Mouse (Mus musculus) cerebellum, postnatal 14 days (tissue): Measurements from ENCODE around the gene Mrpl52.

Experiments used
- DNase-seq, 2 experiments: peaks; one replicate each; pipeline ENCODE4 v3.0.0; 2021; ENCODE audit warnings: mixed read lengths in 2 of 2

Gene Mrpl52

GRCm38 (mm10) chr14:54426689-54427398, at the start of gene Mrpl52:
Mrpl52 (plus strand) TSS chr14:54426909.
- DNase-seq: peak; percentile 93 to 94

- no peak for DNase-seq
Observed at GRCm38 (mm10) chr14:54377166-54377565, 49.5 kb upstream of the Mrpl52 start.

GRCm38 (mm10) chr14:54379571-54379970, 47.1 kb upstream of the Mrpl52 start:
- no peak for DNase-seq

GRCm38 (mm10) chr14:54380616-54381015, 46.1 kb upstream of the Mrpl52 start:
- no peak for DNase-seq

GRCm38 (mm10) chr14:54381816-54382215, 44.9 kb upstream of the Mrpl52 start:
- no peak for DNase-seq

GRCm38 (mm10) chr14:54382641-54383040, 44.1 kb upstream of the Mrpl52 start:
- DNase-seq: no peak

GRCm38 (mm10) chr14:54383355-54383771, 43.3 kb upstream of the Mrpl52 start:
- DNase-seq: no peak

- DNase-seq: no peak
Observed at GRCm38 (mm10) chr14:54384396-54384795, 42.3 kb upstream of the Mrpl52 start.

- DNase-seq: no peak
Observed at GRCm38 (mm10) chr14:54385968-54386618, 40.6 kb upstream of the Mrpl52 start.

- DNase-seq: no peak
Observed at GRCm38 (mm10) chr14:54387546-54387945, 39.2 kb upstream of the Mrpl52 start.

GRCm38 (mm10) chr14:54390843-54391242, 35.9 kb upstream of the Mrpl52 start:
- no peak for DNase-seq

GRCm38 (mm10) chr14:54393794-54394193, 32.9 kb upstream of the Mrpl52 start:
- no peak for DNase-seq

GRCm38 (mm10) chr14:54394309-54394708, 32.4 kb upstream of the Mrpl52 start:
- no peak for DNase-seq

GRCm38 (mm10) chr14:54396685-54397084, 30.0 kb upstream of the Mrpl52 start:
- DNase-seq: no peak

GRCm38 (mm10) chr14:54397872-54398527, 28.7 kb upstream of the Mrpl52 start:
- DNase-seq: no peak

- no peak for DNase-seq
Observed at GRCm38 (mm10) chr14:54398528-54398916, 28.2 kb upstream of the Mrpl52 start.

- no peak for DNase-seq
Observed at GRCm38 (mm10) chr14:54398921-54399382, 27.8 kb upstream of the Mrpl52 start.

- no peak for DNase-seq
Observed at GRCm38 (mm10) chr14:54401723-54402122, 25.0 kb upstream of the Mrpl52 start.

- no peak for DNase-seq
Observed at GRCm38 (mm10) chr14:54408336-54409056, 18.2 kb upstream of the Mrpl52 start.

GRCm38 (mm10) chr14:54409057-54409645, 17.6 kb upstream of the Mrpl52 start:
- DNase-seq: no peak

- no peak for DNase-seq
Observed at GRCm38 (mm10) chr14:54409980-54410810, 16.5 kb upstream of the Mrpl52 start.
